Mouse (Mus musculus) Patski (cell line): ENCODE results near the gene Crocc. TPM values are rescaled to one million over a fixed set of nuclear protein-coding genes. Genes with fewer than 3 reads are reported as not detected.
A peak's percentile ranks its signal among the peaks of the same experiment; 100 is the strongest.

ENCODE experiments used
- ATAC-seq: fragments of 100-300 bp; one replicate; pipeline ENCODE4 v1.8.0; 2021
- CTCF ChIA-PET: fragments of 350-600 bp; sonication (Branson Sonifier 250); formaldehyde crosslinking; loops from one replicate; lab custom pipeline; 2022; ENCODE audit warnings: inconsistent platforms; lab: Charles Lee
- POLR2A ChIA-PET: fragments of 350-600 bp; sonication (Branson Sonifier 250); formaldehyde crosslinking; loops from one replicate; lab custom pipeline; 2022; ENCODE audit warnings: antibody characterized with exemption, inconsistent platforms; lab: Charles Lee
- DNase-seq: peaks from one replicate; pipeline ENCODE4 v3.0.0-alpha.2; 2011; ENCODE audit warnings: low read depth, low spot score
- H3K27me3 ChIP-seq: fragments of 371-371 bp; one replicate; pipeline ENCODE4 v1.5.1; 2021
- CTCF ChIP-seq: fragments of 100-300 bp; IDR thresholded peaks from one replicate; pipeline ENCODE4 v1.5.1; 2021
- in situ Hi-C: fragments of 300-500 bp; cut with MboI; formaldehyde crosslinking; loops from 3 replicates; pipeline ENCODE4 v1.11.1; 2018; ENCODE audit warnings: low pct_unique_long_range_greater_than_20kb, mixed read lengths
- polyA plus RNA-seq: library from polyadenylated mRNA; unstranded; gene quantifications from one replicate; pipeline ENCODE4 v1.2.3, GENCODE M21; 2021

Gene Crocc
- polyA plus RNA-seq, 1 experiment from 2014 or later = 11.9 TPM

GRCm38 (mm10) chr4:141010941-141011429 lies 49.4 kb downstream of the Crocc start:
- in situ Hi-C loops = no loop called here
- TF ChIP-seq CTCF = no peak
- POLR2A ChIA-PET = interaction anchor here (0.6 kb wide), 1 partner anchor 26 kb away, joined by 3 read pairs; no protein-coding TSS in a partner anchor

GRCm38 (mm10) chr4:141010526-141010925 lies 49.8 kb downstream of the Crocc start:
- CTCF ChIA-PET = no interaction called here
- ATAC-seq (no peak), DNase-seq (no peak)
- in situ Hi-C loops = no loop called here
- no peaks in the 10 kb centered on the region for H3K27me3 ChIP-seq
- no peak for TF ChIP-seq CTCF
- POLR2A ChIA-PET = no interaction called here

More at GRCm38 (mm10) chr4:141010941-141011429, 49.4 kb downstream of the Crocc start:
- H3K27me3 ChIP-seq = no peaks in the 10 kb centered on the region
- DNase-seq (no peak), ATAC-seq (no peak)
- CTCF ChIA-PET = no interaction called here

GRCm38 (mm10) chr4:141010118-141010517 lies 50.2 kb downstream of the Crocc start, which contains the start of gene Mfap2:
Mfap2 (plus strand) TSS chr4:141010418.
- ChIA-PET POLR2A (no interaction called here), CTCF (no interaction called here)
- H3K27me3 ChIP-seq = no peaks in the 10 kb centered on the region
- ATAC-seq = no peak
- in situ Hi-C loops = no loop called here
- no peak for TF ChIP-seq CTCF
- DNase-seq = no peak

- ATAC-seq (peak; percentile 28), DNase-seq (no peak)
- H3K27me3 ChIP-seq = no peaks in the 10 kb centered on the region
- in situ Hi-C loops = no loop called here
- ChIA-PET CTCF (interaction anchor here (1.0 kb wide), 1 partner anchor 10 kb away, joined by 3 read pairs; no protein-coding TSS in a partner anchor), POLR2A (no interaction called here)
- no peak for TF ChIP-seq CTCF
Measured at GRCm38 (mm10) chr4:141008028-141008427, 52.3 kb downstream of the Crocc start.

- no peak for DNase-seq
- POLR2A ChIA-PET = no interaction called here
- CTCF ChIA-PET = no interaction called here
Measured at GRCm38 (mm10) chr4:141005983-141006382, 54.4 kb downstream of the Crocc start.

GRCm38 (mm10) chr4:140996812-140997211 lies 63.5 kb downstream of the Crocc start:
- in situ Hi-C loops = no loop called here
- DNase-seq (no peak), ATAC-seq (no peak)
- ChIA-PET POLR2A (no interaction called here), CTCF (no interaction called here)
- TF ChIP-seq CTCF = no peak
- H3K27me3 ChIP-seq = no peaks in the 10 kb centered on the region

More at GRCm38 (mm10) chr4:141005983-141006382, 54.4 kb downstream of the Crocc start:
- in situ Hi-C loops = no loop called here
- no peak for TF ChIP-seq CTCF
- H3K27me3 ChIP-seq = no peaks in the 10 kb centered on the region
- no peak for ATAC-seq

- DNase-seq (no peak), ATAC-seq (no peak)
- no peak for TF ChIP-seq CTCF
- POLR2A ChIA-PET = no interaction called here
- in situ Hi-C loops = no loop called here
- H3K27me3 ChIP-seq = no peaks in the 10 kb centered on the region
- CTCF ChIA-PET = no interaction called here
Measured at GRCm38 (mm10) chr4:140995811-140996210, 64.5 kb downstream of the Crocc start.

GRCm38 (mm10) chr4:140993846-140994245 lies 66.5 kb downstream of the Crocc start:
- DNase-seq (no peak), ATAC-seq (no peak)
- CTCF ChIA-PET = interaction anchor here (1.7 kb wide), 1 partner anchor 38 kb away, joined by 5 read pairs; no protein-coding TSS in a partner anchor
- no peak for TF ChIP-seq CTCF
- POLR2A ChIA-PET = no interaction called here
- in situ Hi-C loops = no loop called here
- no peaks in the 10 kb centered on the region for H3K27me3 ChIP-seq

- in situ Hi-C loops = no loop called here
- no peaks in the 10 kb centered on the region for H3K27me3 ChIP-seq
- ChIA-PET CTCF (no interaction called here), POLR2A (no interaction called here)
- DNase-seq (no peak), ATAC-seq (no peak)
- no peak for TF ChIP-seq CTCF
Measured at GRCm38 (mm10) chr4:140992215-140992614, 68.1 kb downstream of the Crocc start.

- CTCF ChIA-PET = no interaction called here
- no peak for ATAC-seq
- POLR2A ChIA-PET = no interaction called here
- in situ Hi-C loops = no loop called here
- TF ChIP-seq CTCF = no peak
- H3K27me3 ChIP-seq = no peaks in the 10 kb centered on the region
- no peak for DNase-seq
Measured at GRCm38 (mm10) chr4:140989447-140989846, 70.9 kb downstream of the Crocc start.

- DNase-seq (no peak), ATAC-seq (no peak)
- H3K27me3 ChIP-seq = no peaks in the 10 kb centered on the region
- CTCF ChIA-PET = interaction anchor here (0.8 kb wide), 1 partner anchor 9 kb away, joined by 3 read pairs; no protein-coding TSS in a partner anchor
- POLR2A ChIA-PET = interaction anchor here (1.0 kb wide), 1 partner anchor 11 kb away, joined by 3 read pairs; no protein-coding TSS in a partner anchor
- TF ChIP-seq CTCF = no peak
- in situ Hi-C loops = no loop called here
Measured at GRCm38 (mm10) chr4:140988706-140989290, 71.6 kb downstream of the Crocc start.
